Mouse (Mus musculus) kidney, embryonic 15.5 days (tissue): ENCODE measurements around the gene Mrps26. TPM values are rescaled to one million over a fixed set of nuclear protein-coding genes. Genes with fewer than 3 reads are reported as not detected.

Source experiments
- ATAC-seq: fragments of 200-750 bp; cut with Nextera tagmentation; replicated peaks from 2 replicates; pipeline ENCODE4 v1.8.0; 2017; ENCODE audit warnings: moderate TSS enrichment; ENCODE audit not compliant: low FRiP score
- H3K27ac ChIP-seq: fragments of 300-500 bp; sonication (generic); 2 replicates; pipeline ENCODE4 v1.5.1; 2015; ENCODE audit warnings: mild to moderate bottlenecking, inconsistent platforms
- H3K27me3 ChIP-seq: fragments of 300-500 bp; sonication (generic); 2 replicates; pipeline ENCODE4 v1.6.1; 2015; ENCODE audit warnings: inconsistent platforms
- H3K36me3 ChIP-seq: fragments of 300-500 bp; sonication (generic); 2 replicates; pipeline ENCODE4 v1.6.1; 2015; ENCODE audit warnings: inconsistent platforms
- H3K4me1 ChIP-seq: fragments of 300-500 bp; sonication (generic); 2 replicates; pipeline ENCODE4 v1.6.1; 2015; ENCODE audit warnings: inconsistent platforms
- H3K4me2 ChIP-seq: fragments of 300-500 bp; sonication (generic); 2 replicates; pipeline ENCODE4 v1.6.1; 2015; ENCODE audit warnings: moderate library complexity, mild to moderate bottlenecking, inconsistent platforms
- H3K4me3 ChIP-seq: fragments of 300-500 bp; sonication (generic); replicated peaks from 2 replicates; pipeline ENCODE4 v1.5.1; 2015; ENCODE audit warnings: mild to moderate bottlenecking, inconsistent platforms
- H3K9ac ChIP-seq: fragments of 300-500 bp; sonication (generic); 2 replicates; pipeline ENCODE4 v1.6.1; 2015; ENCODE audit warnings: mild to moderate bottlenecking, inconsistent platforms
- H3K9me3 ChIP-seq: fragments of 300-500 bp; sonication (generic); replicated peaks from 2 replicates; pipeline ENCODE4 v1.6.1; 2016; ENCODE audit warnings: inconsistent platforms
- WGBS: fragments of 180-500 bp; shearing (Covaris S2); methylation state at CpG from one replicate; pipeline ENCODE4 v1.1.7; 2015; ENCODE audit warnings: mixed read lengths; 5-methylcytosine and 5-hydroxymethylcytosine counted together
- microRNA-seq: library from miRNA; unstranded; fragments of <30 nt; microRNA quantifications from one replicate; pipeline ENCODE4, GENCODE M21; 2016
- polyA plus RNA-seq: library from polyadenylated mRNA; unstranded; fragments of >200 nt; fragmentation: Nextera tagmentation; extraction: Ambion mirVana; gene quantifications from 2 replicates; pipeline ENCODE4 v1.2.1, GENCODE M21; 2015

The Mrps26 gene
- polyA plus RNA-seq, 1 experiment from 2014 or later, result 97.7 TPM

DNA sequence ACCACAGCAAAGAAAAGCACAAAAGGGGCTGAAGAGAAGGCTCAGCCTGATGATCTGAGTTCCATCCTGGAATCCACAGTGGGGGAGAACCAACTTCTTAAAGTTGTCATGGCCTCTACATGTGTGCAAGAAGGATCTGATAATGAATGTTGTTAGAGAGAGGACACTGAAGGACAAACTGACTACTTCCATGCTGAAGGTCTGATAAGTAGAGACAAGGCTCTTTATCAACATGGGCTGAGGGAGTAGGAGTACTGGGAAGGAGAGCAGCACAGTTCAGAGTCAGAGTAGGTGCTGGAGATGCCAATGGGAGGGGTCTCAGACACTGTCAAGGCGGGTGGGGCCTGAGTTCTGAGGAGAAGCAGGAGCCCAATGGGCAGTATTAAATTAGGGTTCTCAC is 32.1 kb downstream of the Mrps26 start:
- no peak overlapping the region for H3K4me3 ChIP-seq
- no peaks in the 10 kb centered on the region for H3K27me3 ChIP-seq
- no peak overlapping the region for H3K4me2 ChIP-seq
- WGBS, result 85% methylated on average over 1 of the region's 1 CpGs
- H3K36me3 ChIP-seq, result peaks cover 80% of the 10 kb centered on the region
- no peak overlapping the region for H3K27ac ChIP-seq
- H3K9ac ChIP-seq, result no peak overlapping the region
- no peak for ATAC-seq
- no peaks in the 10 kb centered on the region for H3K9me3 ChIP-seq
- no peaks in the 10 kb centered on the region for H3K4me1 ChIP-seq

DNA sequence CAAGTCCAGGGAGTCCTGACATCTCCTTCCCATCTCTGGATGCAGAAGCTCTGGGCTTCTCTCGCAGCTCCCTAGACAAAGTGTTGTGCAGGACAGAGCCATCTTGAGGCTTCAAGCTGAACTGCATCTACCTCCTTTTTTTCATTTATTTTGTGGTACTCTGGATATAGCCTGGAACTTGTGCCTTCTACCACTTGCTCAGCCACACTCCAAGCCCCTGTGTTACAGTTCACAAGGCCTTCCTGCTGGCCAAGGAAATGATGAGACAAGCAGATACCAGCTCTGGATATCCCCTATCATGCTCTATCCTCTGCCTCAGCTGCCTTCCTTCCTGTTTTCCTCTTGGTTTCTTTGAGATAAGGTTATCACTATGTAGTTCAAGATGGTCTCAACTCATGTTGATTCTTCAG is 34.1 kb downstream of the Mrps26 start:
- no peaks in the 10 kb centered on the region for H3K4me1 ChIP-seq
- ATAC-seq, result no peak
- no peaks in the 10 kb centered on the region for H3K9me3 ChIP-seq
- peaks cover 86% of the 10 kb centered on the region for H3K36me3 ChIP-seq
- WGBS, result 14% methylated on average over 1 of the region's 1 CpGs
- no peaks in the 10 kb centered on the region for H3K27me3 ChIP-seq
- no peak overlapping the region for H3K4me3 ChIP-seq
- no peak overlapping the region for H3K27ac ChIP-seq
- H3K4me2 ChIP-seq, result no peak overlapping the region
- H3K9ac ChIP-seq, result no peak overlapping the region

DNA sequence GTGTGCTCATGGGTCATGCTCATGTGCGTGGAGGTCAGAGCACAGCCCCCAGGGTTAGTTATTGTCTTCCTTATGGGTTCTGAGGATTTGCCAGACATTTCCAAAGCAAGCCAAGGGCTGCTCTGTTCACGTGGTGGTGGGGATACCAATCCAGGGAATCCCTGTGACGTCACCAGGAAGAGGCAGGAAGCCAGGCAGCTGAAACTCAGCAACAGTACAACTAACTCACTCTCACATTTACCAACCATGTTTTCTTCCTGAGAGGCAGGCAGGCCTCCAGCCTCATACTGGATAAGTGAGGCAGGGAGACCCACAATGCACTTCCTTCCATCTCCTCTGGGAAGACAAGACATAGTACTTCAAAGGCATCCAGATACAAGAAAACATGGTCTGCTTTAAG is 34.9 kb downstream of the Mrps26 start:
- Histone ChIP-seq H3K27me3 (no peaks in the 10 kb centered on the region), H3K9ac (no peak overlapping the region), H3K27ac (no peak overlapping the region), H3K36me3 (peaks cover 89% of the 10 kb centered on the region), H3K4me2 (no peak overlapping the region), H3K4me1 (no peaks in the 10 kb centered on the region), H3K4me3 (no peak overlapping the region), H3K9me3 (no peaks in the 10 kb centered on the region)
- no peak for ATAC-seq
- WGBS, result 76% methylated on average over 3 of the region's 3 CpGs

DNA sequence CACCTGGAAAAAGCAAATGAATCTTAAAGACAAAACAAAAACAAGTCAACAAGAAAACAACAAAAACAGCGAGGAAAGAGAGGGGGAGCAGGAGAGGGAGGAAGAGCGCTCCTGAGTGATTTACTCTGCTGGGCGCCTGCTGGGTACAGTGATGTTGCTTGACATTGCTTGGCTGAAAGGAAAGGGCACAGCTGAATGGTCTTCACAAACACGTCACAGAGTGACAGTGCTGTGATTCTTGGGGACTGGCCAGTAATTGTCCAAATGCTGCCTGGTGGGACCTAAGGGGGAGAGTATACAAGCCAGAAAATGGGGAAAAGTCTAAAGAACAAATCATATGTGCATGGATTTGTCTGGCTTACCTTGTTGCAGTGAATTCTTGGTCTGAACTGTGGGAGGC is 38.7 kb downstream of the Mrps26 start:
- no peaks in the 10 kb centered on the region for H3K27me3 ChIP-seq
- no peak overlapping the region for H3K9ac ChIP-seq
- no peaks in the 10 kb centered on the region for H3K9me3 ChIP-seq
- H3K4me3 ChIP-seq, result no peak overlapping the region
- no peak for ATAC-seq
- H3K4me2 ChIP-seq, result no peak overlapping the region
- no peak overlapping the region for H3K27ac ChIP-seq
- peaks cover 66% of the 10 kb centered on the region for H3K36me3 ChIP-seq
- no peaks in the 10 kb centered on the region for H3K4me1 ChIP-seq
- 85% methylated on average over 4 of the region's 4 CpGs for WGBS

DNA sequence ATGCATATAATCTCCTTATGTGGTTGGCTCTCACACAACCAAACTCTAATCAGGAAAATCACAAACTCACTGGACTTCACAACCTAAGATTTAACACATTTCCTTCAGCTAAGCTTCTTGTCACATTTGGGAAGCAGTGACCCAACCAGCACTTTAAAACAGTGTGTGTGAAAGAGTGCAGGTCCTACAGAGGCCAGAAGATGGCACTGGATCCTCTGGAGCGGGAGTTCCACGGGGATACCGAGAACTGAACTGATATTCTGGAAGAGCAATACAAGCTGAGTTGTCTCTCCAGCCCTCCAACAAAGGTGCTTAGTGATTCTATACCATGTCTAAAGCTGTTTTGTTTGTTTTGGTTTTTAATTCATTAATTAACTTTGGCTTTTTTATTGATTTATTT is 49.5 kb downstream of the Mrps26 start:
- 72% methylated on average over 3 of the region's 3 CpGs for WGBS
- Histone ChIP-seq H3K27me3 (no peaks in the 10 kb centered on the region), H3K9me3 (no peaks in the 10 kb centered on the region), H3K4me2 (no peak overlapping the region), H3K36me3 (peaks cover 48% of the 10 kb centered on the region), H3K4me3 (no peak overlapping the region), H3K27ac (no peak overlapping the region), H3K9ac (no peak overlapping the region), H3K4me1 (no peaks in the 10 kb centered on the region)
- ATAC-seq, result no peak

Small RNA genes lying within 50 kb of the gene (microRNA-seq; reads per million reads assigned to microRNA genes)
- not detected for gene Gm23876

Other genes starting within 250 kb of the Mrps26 start
- gene Cpxm1, start 166.2 kb upstream of the Mrps26 start, polyA plus RNA-seq, result 82.1 and 87.4 TPM in 2 replicates
- 0.09 TPM in 1 of 2 replicates, not detected in the other for gene Gm28372, start 158.5 kb upstream of the Mrps26 start, polyA plus RNA-seq
- gene 1700020A23Rik, start 158.5 kb upstream of the Mrps26 start, polyA plus RNA-seq, result not detected in 2 replicates
- not detected in 2 replicates for gene Tmem239, start 157.3 kb upstream of the Mrps26 start, polyA plus RNA-seq
- 101 and 103 TPM in 2 replicates for gene Vps16, start 139.4 kb upstream of the Mrps26 start, polyA plus RNA-seq
- gene Pced1a, start 139.0 kb upstream of the Mrps26 start, polyA plus RNA-seq, result 17.3 and 19.0 TPM in 2 replicates
- 87.9 and 92.2 TPM in 2 replicates for gene Ptpra, start 113.5 kb upstream of the Mrps26 start, polyA plus RNA-seq
- not detected in 2 replicates for gene Oxt, start 12.4 kb downstream of the Mrps26 start, polyA plus RNA-seq
- gene Avp, start 18.8 kb downstream of the Mrps26 start, polyA plus RNA-seq, result not detected in 2 replicates
- gene Fastkd5, start 66.3 kb downstream of the Mrps26 start, polyA plus RNA-seq, result 17.3 TPM in 2 replicates
- gene Ubox5, start 66.3 kb downstream of the Mrps26 start, polyA plus RNA-seq, result 12.6 and 13.6 TPM in 2 replicates
- 12.2 and 13.0 TPM in 2 replicates for gene Lzts3, start 79.1 kb downstream of the Mrps26 start, polyA plus RNA-seq
- 64.7 and 76.8 TPM in 2 replicates for gene Ddrgk1, start 100.9 kb downstream of the Mrps26 start, polyA plus RNA-seq
- 118 and 120 TPM in 2 replicates for gene Itpa, start 103.9 kb downstream of the Mrps26 start, polyA plus RNA-seq
- 2.4 TPM in 2 replicates for gene Slc4a11, start 133.8 kb downstream of the Mrps26 start, polyA plus RNA-seq